Mouse (Mus musculus): ENCODE data around the gene Slc5a1. TPM values are rescaled to one million over a fixed set of nuclear protein-coding genes. Genes with fewer than 3 reads are reported as not detected.

Gene Slc5a1
- polyA plus RNA-seq, 1 experiment from 2014 or later, result 11.2 TPM

Other genes with a start within 250 kb of the Slc5a1 start
- 17.7 and 19.5 TPM in 2 replicates for gene Prr14l, start 250.0 kb upstream of the Slc5a1 start, polyA plus RNA-seq (2015; fragmentation: Nextera tagmentation; extraction: Ambion mirVana)
- gene Depdc5, start 240.5 kb upstream of the Slc5a1 start, polyA plus RNA-seq (2015; fragmentation: Nextera tagmentation; extraction: Ambion mirVana), result 20.5 and 24.0 TPM in 2 replicates
- 362 and 374 TPM in 2 replicates for gene Ywhah, start 85.4 kb upstream of the Slc5a1 start, polyA plus RNA-seq (2015; fragmentation: Nextera tagmentation; extraction: Ambion mirVana)
- gene Spon2, start 114.2 kb downstream of the Slc5a1 start, polyA plus RNA-seq (2015; fragmentation: Nextera tagmentation; extraction: Ambion mirVana), result 6.0 and 13.2 TPM in 2 replicates
- 318 and 324 TPM in 2 replicates for gene Ctbp1, start 170.8 kb downstream of the Slc5a1 start, polyA plus RNA-seq (2015; fragmentation: Nextera tagmentation; extraction: Ambion mirVana)
- gene Maea, start 231.3 kb downstream of the Slc5a1 start, polyA plus RNA-seq (2015; fragmentation: Nextera tagmentation; extraction: Ambion mirVana), result 131 and 135 TPM in 2 replicates